ENCODE assay signal across 10 mouse cellular contexts in genomic region chr2:7173271-7174064, GRCm38 (mm10).
DNase-seq lines count a peak whose midpoint lies in the region; ATAC-seq lines count a peak whose summit lies in the region.
"Had no signal": no experiment of that assay in that cellular context is flagged by ENCODE, and none has a peak within 500 bp of the region (broad histone marks: within the 10 kb centered on the region; RNA-seq: fewer than 3 reads in every experiment).

No protein-coding gene starts in this region.

- H3K9ac ChIP-seq in forebrain, embryonic 15.5 days (replicated peaks): no peak overlapping the region
- no peak overlapping the region for H3K9ac ChIP-seq in forebrain, embryonic 12.5 days
- H3K9ac ChIP-seq: midbrain, embryonic 13.5 days had no signal

- 61% methylated on average over 11 of the region's 11 CpGs for WGBS in forebrain, embryonic 15.5 days
- 73% methylated on average over 11 of the region's 11 CpGs for WGBS in forebrain, embryonic 12.5 days

- intact Hi-C loops in left cerebral cortex, postnatal 25 days (cut with DNase I): no loop called here

- H3K4me3 ChIP-seq in forebrain, embryonic 15.5 days: no peak overlapping the region
- H3K4me3 ChIP-seq in forebrain, embryonic 12.5 days (replicated peaks): no peak overlapping the region
- H3K4me3 ChIP-seq: midbrain, embryonic 13.5 days had no signal

- ATAC-seq in forebrain, embryonic 15.5 days (replicated peaks): peak; percentile 58; the same call in 1 of the 2 replicates
- no peak for ATAC-seq in forebrain, embryonic 12.5 days (ENCODE audit: low FRiP score)
- ATAC-seq: midbrain, embryonic 13.5 days had no signal

- no peaks in the 10 kb centered on the region for H3K27me3 ChIP-seq in forebrain, embryonic 15.5 days
- no peaks in the 10 kb centered on the region for H3K27me3 ChIP-seq in forebrain, embryonic 12.5 days
- H3K27me3 ChIP-seq: midbrain, embryonic 13.5 days had no signal

- no peak overlapping the region for H3K4me2 ChIP-seq in forebrain, embryonic 15.5 days (replicated peaks)
- H3K4me2 ChIP-seq in forebrain, embryonic 12.5 days: no peak overlapping the region
- H3K4me2 ChIP-seq: midbrain, embryonic 13.5 days had no signal

- H3K4me1 ChIP-seq in forebrain, embryonic 15.5 days: peaks cover 9% of the 10 kb centered on the region
- H3K4me1 ChIP-seq in forebrain, embryonic 12.5 days: 0 out of 2 replicates have a peak, but pooled peaks cover 4% of the 10 kb centered on the region
- H3K4me1 ChIP-seq: midbrain, embryonic 13.5 days had no signal

- DNase-seq in right cerebral cortex, postnatal 10 days (ENCODE audit: low spot score in 2 of 2): peak; percentile 47 to 49
- no peak for DNase-seq in right cerebral cortex, postnatal 25 days
- peak; percentile 79 to 81 for DNase-seq in cerebellum, postnatal 36 days
- DNase-seq in ovary, postnatal 10 days (ENCODE audit: low spot score): no peak
- DNase-seq in thymus, postnatal 36 days: no peak
- DNase-seq in left cerebral cortex, postnatal 25 days (ENCODE audit: low spot score in 2 of 2): no peak
- DNase-seq: lung, postnatal 10 days had no signal

- no peaks in the 10 kb centered on the region for H3K9me3 ChIP-seq in forebrain, embryonic 15.5 days
- H3K9me3 ChIP-seq in forebrain, embryonic 12.5 days: no peaks in the 10 kb centered on the region
- H3K9me3 ChIP-seq: midbrain, embryonic 13.5 days had no signal

- H3K27ac ChIP-seq in forebrain, embryonic 15.5 days (replicated peaks): peak overlapping the region; percentile 79
- H3K27ac ChIP-seq in forebrain, embryonic 12.5 days: no peak overlapping the region
- H3K27ac ChIP-seq: midbrain, embryonic 13.5 days had no signal

- H3K36me3 ChIP-seq in forebrain, embryonic 15.5 days: no peaks in the 10 kb centered on the region
- no peaks in the 10 kb centered on the region for H3K36me3 ChIP-seq in forebrain, embryonic 12.5 days (replicated peaks)
- H3K36me3 ChIP-seq: midbrain, embryonic 13.5 days had no signal

Comparison
In these comparisons a context has a peak if more than half of its experiments do, and no peak if none do; other contexts are left out.
1. DNase-seq: peak in right cerebral cortex, postnatal 10 days (2 of 2) and cerebellum, postnatal 36 days (2 of 2); none in right cerebral cortex, postnatal 25 days (single experiment), ovary, postnatal 10 days (single experiment), thymus, postnatal 36 days (0 of 2) and left cerebral cortex, postnatal 25 days (0 of 2).